Mouse (Mus musculus) hindbrain, embryonic 13.5 days (tissue): Measurements from ENCODE around the gene Cbr2. TPM values are rescaled to one million over a fixed set of nuclear protein-coding genes. Genes with fewer than 3 reads are reported as not detected.
"Not testable (repeated sequence)": the region's sequence is repeated elsewhere in the genome, so short reads cannot be mapped to it uniquely, and the experiment has no call there.

Experiments used
- ATAC-seq: fragments of 200-750 bp; cut with Nextera tagmentation; 2 replicates; pipeline ENCODE4 v1.8.0; 2017; ENCODE audit warnings: moderate TSS enrichment; ENCODE audit not compliant: low FRiP score
- H3K27ac ChIP-seq: fragments of 300-500 bp; sonication (generic); 2 replicates; pipeline ENCODE4 v1.5.1; 2015; ENCODE audit warnings: inconsistent platforms, mild to moderate bottlenecking, moderate library complexity
- H3K27me3 ChIP-seq: fragments of 300-500 bp; sonication (generic); 2 replicates; pipeline ENCODE4 v1.6.1; 2015; ENCODE audit warnings: mild to moderate bottlenecking, inconsistent platforms
- H3K36me3 ChIP-seq: fragments of 300-500 bp; sonication (generic); 2 replicates; pipeline ENCODE4 v1.6.1; 2015; ENCODE audit warnings: mild to moderate bottlenecking, inconsistent platforms
- H3K4me1 ChIP-seq: fragments of 300-500 bp; sonication (generic); replicated peaks from 2 replicates; pipeline ENCODE4 v1.6.1; 2015; ENCODE audit warnings: inconsistent platforms
- H3K4me2 ChIP-seq: fragments of 300-500 bp; sonication (generic); 2 replicates; pipeline ENCODE4 v1.6.1; 2015; ENCODE audit warnings: inconsistent platforms, mild to moderate bottlenecking, moderate library complexity
- H3K4me3 ChIP-seq: fragments of 300-500 bp; sonication (generic); 2 replicates; pipeline ENCODE4 v1.5.1; 2015; ENCODE audit warnings: mild to moderate bottlenecking, inconsistent platforms
- H3K9ac ChIP-seq: fragments of 300-500 bp; sonication (generic); 2 replicates; pipeline ENCODE4 v1.6.1; 2015; ENCODE audit warnings: mild to moderate bottlenecking, inconsistent platforms
- H3K9me3 ChIP-seq: fragments of 300-500 bp; sonication (generic); 2 replicates; pipeline ENCODE4 v1.6.1; 2016; ENCODE audit warnings: inconsistent platforms
- WGBS: fragments of 180-500 bp; shearing (Covaris S2); methylation state at CpG from one replicate; pipeline ENCODE4 v1.1.7; 2015; 5-methylcytosine and 5-hydroxymethylcytosine counted together
- polyA plus RNA-seq: library from polyadenylated mRNA; unstranded; fragments of >200 nt; fragmentation: Nextera tagmentation; extraction: Ambion mirVana; gene quantifications from 2 replicates; pipeline ENCODE4 v1.2.1, GENCODE M21; 2015

The Cbr2 gene
- 0.49 TPM in 1 of 2 replicates, not detected in the other for polyA plus RNA-seq

- H3K4me3 ChIP-seq, result no peak within 1 kb of the TSS
- ATAC-seq, result no peak
- H3K4me1 ChIP-seq, result peaks cover 2% of the 10 kb centered on the region
- H3K4me2 ChIP-seq, result no peak within 1 kb of the TSS
- WGBS, result 77% methylated on average over 12 of the region's 12 CpGs
- no peaks in the 10 kb centered on the region for H3K9me3 ChIP-seq
- H3K36me3 ChIP-seq, result no peaks in the 10 kb centered on the region
- peaks cover 41% of the 10 kb centered on the region for H3K27me3 ChIP-seq
- H3K27ac ChIP-seq, result no peak within 1 kb of the TSS
- H3K9ac ChIP-seq, result no peak within 1 kb of the TSS
Measured at GRCm38 (mm10) chr11:120731858-120732680, at the start of gene Cbr2. Gene Cbr2 (minus strand): TSS chr11:120732114.

DNA sequence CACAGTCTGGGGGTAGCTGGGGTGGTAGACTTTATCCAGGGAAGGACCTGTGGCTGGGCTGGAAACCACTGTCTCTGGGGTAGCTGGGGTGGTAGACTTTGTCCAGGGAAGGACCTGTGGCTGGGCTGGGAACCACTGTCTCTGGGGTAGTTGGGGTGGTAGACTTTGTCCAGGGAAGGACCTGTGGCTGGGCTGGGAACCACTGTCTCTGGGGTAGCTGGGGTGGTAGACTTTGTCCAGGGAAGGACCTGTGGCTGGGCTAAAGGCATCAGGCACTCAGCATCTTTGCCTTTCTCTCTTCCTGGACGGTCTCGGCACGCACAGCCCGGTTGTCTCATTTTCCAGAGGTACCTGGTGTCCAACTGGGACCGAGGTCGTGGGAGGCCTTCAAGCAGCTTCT, 49.4 kb upstream of the Cbr2 start:
- ATAC-seq, H3K27ac ChIP-seq: not testable (repeated sequence)

GRCm38 (mm10) chr11:120779876-120780275, 48.0 kb upstream of the Cbr2 start:
- Histone ChIP-seq H3K4me3 (no peak overlapping the region), H3K4me2 (no peak overlapping the region), H3K9me3 (no peaks in the 10 kb centered on the region), H3K27ac (no peak overlapping the region), H3K4me1 (peaks cover 31% of the 10 kb centered on the region), H3K27me3 (no peaks in the 10 kb centered on the region), H3K36me3 (peaks cover 34% of the 10 kb centered on the region), H3K9ac (no peak overlapping the region)
- no peak for ATAC-seq
- WGBS, result 82% methylated on average over 1 of the region's 1 CpGs

More for the DNA sequence above, 49.4 kb upstream of the Cbr2 start:
- WGBS, result 96% methylated on average over 6 of the region's 6 CpGs
- H3K4me3 ChIP-seq, H3K9ac ChIP-seq, H3K27me3 ChIP-seq, H3K4me2 ChIP-seq, H3K9me3 ChIP-seq: not testable (repeated sequence)
- H3K4me1 ChIP-seq, result peaks cover 37% of the 10 kb centered on the region
- peaks cover 41% of the 10 kb centered on the region for H3K36me3 ChIP-seq

DNA sequence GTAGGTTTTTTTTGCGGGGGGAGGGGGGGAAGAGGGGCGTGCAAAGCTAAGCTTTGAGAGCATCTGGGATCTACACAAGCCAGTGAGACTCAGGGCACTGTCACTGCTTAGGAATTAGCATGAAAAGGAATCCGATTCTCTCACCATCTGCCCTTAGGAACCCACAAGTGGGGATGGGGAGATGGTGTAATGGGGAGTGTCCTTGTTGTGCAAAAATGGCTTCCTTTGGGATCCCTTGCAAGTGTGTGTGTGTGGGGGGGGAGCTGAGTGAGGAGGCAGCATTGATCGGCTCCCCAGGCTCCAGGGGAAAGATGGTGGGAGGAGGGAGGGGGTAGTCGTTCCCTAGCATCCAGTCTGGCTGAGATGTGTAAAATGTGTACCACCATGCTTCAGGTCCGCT, 45.2 kb upstream of the Cbr2 start:
- 32% methylated on average over 6 of the region's 6 CpGs for WGBS
- no peak overlapping the region for H3K4me3 ChIP-seq

GRCm38 (mm10) chr11:120775774-120776469, 44.0 kb upstream of the Cbr2 start:
- H3K4me3 ChIP-seq, result no peak overlapping the region
- H3K27me3 ChIP-seq, result no peaks in the 10 kb centered on the region
- peak; percentile 85 for ATAC-seq
- WGBS, result 25% methylated on average over 15 of the region's 15 CpGs
- no peak overlapping the region for H3K9ac ChIP-seq
- H3K36me3 ChIP-seq, result peaks cover 17% of the 10 kb centered on the region
- no peaks in the 10 kb centered on the region for H3K9me3 ChIP-seq
- H3K27ac ChIP-seq, result no peak overlapping the region
- H3K4me2 ChIP-seq, result no peak overlapping the region
- H3K4me1 ChIP-seq, result peaks cover 15% of the 10 kb centered on the region

More for the DNA sequence above, 45.2 kb upstream of the Cbr2 start:
- H3K27ac ChIP-seq, result no peak overlapping the region
- peaks cover 26% of the 10 kb centered on the region for H3K36me3 ChIP-seq
- no peaks in the 10 kb centered on the region for H3K9me3 ChIP-seq
- H3K9ac ChIP-seq, result peak overlapping the region; percentile 24; the same call in 1 of the 2 replicates
- no peaks in the 10 kb centered on the region for H3K27me3 ChIP-seq
- peaks cover 15% of the 10 kb centered on the region for H3K4me1 ChIP-seq
- ATAC-seq, result no peak
- no peak overlapping the region for H3K4me2 ChIP-seq

DNA sequence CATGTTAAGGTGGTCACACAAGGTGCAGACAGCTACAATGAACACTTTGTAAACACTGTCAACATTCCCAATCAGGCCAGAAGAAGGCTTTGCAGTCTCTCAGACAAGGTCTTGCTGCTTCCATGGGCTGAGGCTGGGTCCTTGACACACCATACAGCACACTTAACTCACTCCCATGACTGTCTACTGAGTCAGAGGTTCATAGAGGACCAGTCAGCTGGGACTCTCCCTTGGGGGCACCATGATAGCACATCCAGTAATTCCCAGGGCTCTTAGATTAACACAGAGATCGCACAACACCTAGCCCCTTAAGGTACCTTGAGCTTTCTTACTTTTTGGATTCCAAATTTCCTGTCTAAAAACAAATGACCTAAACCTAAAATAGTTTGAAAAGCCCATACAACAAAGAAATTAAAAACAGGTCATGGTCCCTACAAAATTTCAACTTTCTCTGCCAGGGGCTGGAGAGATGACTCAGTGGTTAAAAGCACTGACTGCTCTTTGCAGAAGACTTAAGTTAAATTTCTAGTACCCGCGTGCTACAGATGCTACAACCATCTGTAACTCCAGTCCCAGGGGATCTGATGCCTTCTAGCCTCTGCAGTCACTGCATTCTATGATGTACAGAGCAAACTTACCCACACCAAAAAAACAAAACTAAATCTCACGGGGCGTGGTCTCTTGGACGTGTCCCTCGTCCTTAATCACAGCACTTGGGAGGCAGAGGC, 41.7 kb upstream of the Cbr2 start:
- H3K4me1 ChIP-seq, result peaks cover 15% of the 10 kb centered on the region
- H3K27me3 ChIP-seq, result no peaks in the 10 kb centered on the region
- H3K9ac ChIP-seq, result no peak overlapping the region
- ATAC-seq, result no peak
- H3K4me3 ChIP-seq, result no peak overlapping the region
- no peaks in the 10 kb centered on the region for H3K9me3 ChIP-seq
- no peak overlapping the region for H3K27ac ChIP-seq
- no peak overlapping the region for H3K4me2 ChIP-seq
- WGBS, result 85% methylated on average over 7 of the region's 7 CpGs
- no peaks in the 10 kb centered on the region for H3K36me3 ChIP-seq

GRCm38 (mm10) chr11:120772749-120773148, 40.8 kb upstream of the Cbr2 start:
- Histone ChIP-seq H3K27ac (no peak overlapping the region), H3K4me1 (peaks cover 15% of the 10 kb centered on the region), H3K9me3 (no peaks in the 10 kb centered on the region), H3K27me3 (no peaks in the 10 kb centered on the region), H3K4me2 (no peak overlapping the region), H3K9ac (0 out of 2 replicates have a peak overlapping the region, but pooled peaks have one; percentile 13), H3K4me3 (no peak overlapping the region), H3K36me3 (no peaks in the 10 kb centered on the region)
- 86% methylated on average over 3 of the region's 3 CpGs for WGBS
- no peak for ATAC-seq

- Histone ChIP-seq H3K36me3 (no peaks in the 10 kb centered on the region), H3K9ac (no peak overlapping the region), H3K27me3 (0 out of 2 replicates have a peak, but pooled peaks cover 7% of the 10 kb centered on the region), H3K4me2 (no peak overlapping the region), H3K9me3 (no peaks in the 10 kb centered on the region), H3K4me1 (no peaks in the 10 kb centered on the region), H3K4me3 (no peak overlapping the region), H3K27ac (no peak overlapping the region)
- WGBS, result 39% methylated on average over 1 of the region's 1 CpGs
- ATAC-seq, result no peak
Measured at GRCm38 (mm10) chr11:120768206-120768605, 36.3 kb upstream of the Cbr2 start.

- not testable (repeated sequence) for H3K4me3 ChIP-seq, ATAC-seq, H3K27ac ChIP-seq, H3K36me3 ChIP-seq, H3K9me3 ChIP-seq, H3K9ac ChIP-seq, H3K4me2 ChIP-seq, H3K4me1 ChIP-seq
- H3K27me3 ChIP-seq, result peaks cover 13% of the 10 kb centered on the region
- 76% methylated on average over 4 of the region's 7 CpGs for WGBS
Measured at GRCm38 (mm10) chr11:120767023-120767422, 35.1 kb upstream of the Cbr2 start.

- H3K9ac ChIP-seq, H3K4me1 ChIP-seq, H3K36me3 ChIP-seq, H3K4me3 ChIP-seq, H3K27ac ChIP-seq, ATAC-seq, H3K9me3 ChIP-seq: not testable (repeated sequence)
- 25% methylated on average over 4 of the region's 23 CpGs for WGBS
- Histone ChIP-seq H3K27me3 (peaks cover 20% of the 10 kb centered on the region), H3K4me2 (peak overlapping the region; percentile 26; the same call in 1 of the 2 replicates)
Measured at GRCm38 (mm10) chr11:120763121-120763999, 31.4 kb upstream of the Cbr2 start.

DNA sequence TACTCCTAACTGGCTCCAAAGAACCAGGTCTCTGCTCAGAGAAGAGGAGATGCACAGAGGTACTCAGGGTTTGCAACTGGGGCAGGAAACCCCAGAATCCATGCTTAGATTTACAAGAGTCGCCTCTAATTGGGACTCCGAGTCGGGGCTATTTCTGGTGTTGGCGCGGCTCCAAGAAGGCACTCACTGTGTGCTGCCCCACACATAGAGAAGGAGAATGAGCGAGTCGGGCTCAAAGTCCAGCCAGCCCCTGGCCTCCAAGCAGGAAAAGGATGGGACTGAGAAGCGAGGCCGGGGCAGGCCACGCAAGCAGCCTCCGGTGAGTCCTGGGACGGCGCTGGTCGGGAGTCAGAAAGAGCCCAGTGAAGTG, 30.7 kb upstream of the Cbr2 start, which contains the start of gene Hmga1b:
Gene Hmga1b (plus strand): TSS at position 123 of the 370 bp plus-strand sequence.
- 19% methylated on average over 14 of the region's 14 CpGs for WGBS
- not testable (repeated sequence) for H3K4me1 ChIP-seq, H3K27ac ChIP-seq, H3K36me3 ChIP-seq, H3K9me3 ChIP-seq, ATAC-seq, H3K9ac ChIP-seq, H3K4me3 ChIP-seq
- H3K27me3 ChIP-seq, result peaks cover 20% of the 10 kb centered on the region
- peak within 1 kb of the TSS; percentile 26; the same call in 1 of the 2 replicates for H3K4me2 ChIP-seq
